Mouse (Mus musculus): Measurements from ENCODE around the gene Insl6. TPM values are rescaled to one million over a fixed set of nuclear protein-coding genes. Genes with fewer than 3 reads are reported as not detected.

The Insl6 gene
- polyA plus RNA-seq (2014; fragmentation: Illumina TruSeq; extraction: RNeasy Lipid Tissue Mini Kit (QIAGEN cat#74804); ENCODE audit: low read depth, low replicate concordance), result 266 TPM

DNA sequence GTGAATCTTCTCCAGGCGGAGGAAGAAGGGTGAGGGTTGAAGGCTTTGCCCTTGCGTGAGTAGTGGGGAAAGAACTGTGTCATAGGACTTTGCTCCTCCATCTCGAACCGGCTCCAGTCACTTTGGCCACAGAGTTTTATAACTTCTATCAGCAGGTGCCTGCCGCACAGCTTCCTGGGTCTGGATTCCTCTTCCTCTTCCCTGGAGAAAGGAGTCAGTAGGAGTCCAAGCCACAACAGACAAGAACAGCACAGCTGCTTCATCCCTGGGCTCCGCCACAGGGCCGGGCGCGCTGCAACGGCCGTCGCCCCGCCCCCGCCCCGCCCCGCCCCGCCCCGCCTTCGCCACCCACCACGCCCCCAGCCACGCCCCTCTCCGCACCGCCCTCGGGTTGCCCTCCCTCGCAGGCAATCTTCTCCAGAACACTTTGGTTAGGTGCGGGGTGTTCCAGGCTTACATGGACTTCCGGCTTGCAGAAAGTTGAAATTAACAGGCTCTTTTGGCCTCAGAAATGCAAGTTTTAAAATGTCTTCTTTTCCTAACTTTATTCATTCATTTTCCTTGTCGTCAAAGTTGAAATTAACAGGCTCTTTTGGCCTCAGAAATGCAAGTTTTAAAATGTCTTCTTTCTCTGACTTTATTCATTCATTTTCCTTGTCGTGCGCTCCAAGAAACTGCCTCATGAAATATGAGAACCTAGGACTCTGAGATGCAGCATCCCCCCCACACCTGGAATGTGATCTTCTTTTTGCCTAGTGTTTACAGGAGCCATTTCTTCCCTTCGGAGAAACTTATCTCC lies at the start of gene Insl6:
Gene Insl6, minus strand, starts transcription at position 304 of the 799 bp plus-strand sequence.

DNA sequence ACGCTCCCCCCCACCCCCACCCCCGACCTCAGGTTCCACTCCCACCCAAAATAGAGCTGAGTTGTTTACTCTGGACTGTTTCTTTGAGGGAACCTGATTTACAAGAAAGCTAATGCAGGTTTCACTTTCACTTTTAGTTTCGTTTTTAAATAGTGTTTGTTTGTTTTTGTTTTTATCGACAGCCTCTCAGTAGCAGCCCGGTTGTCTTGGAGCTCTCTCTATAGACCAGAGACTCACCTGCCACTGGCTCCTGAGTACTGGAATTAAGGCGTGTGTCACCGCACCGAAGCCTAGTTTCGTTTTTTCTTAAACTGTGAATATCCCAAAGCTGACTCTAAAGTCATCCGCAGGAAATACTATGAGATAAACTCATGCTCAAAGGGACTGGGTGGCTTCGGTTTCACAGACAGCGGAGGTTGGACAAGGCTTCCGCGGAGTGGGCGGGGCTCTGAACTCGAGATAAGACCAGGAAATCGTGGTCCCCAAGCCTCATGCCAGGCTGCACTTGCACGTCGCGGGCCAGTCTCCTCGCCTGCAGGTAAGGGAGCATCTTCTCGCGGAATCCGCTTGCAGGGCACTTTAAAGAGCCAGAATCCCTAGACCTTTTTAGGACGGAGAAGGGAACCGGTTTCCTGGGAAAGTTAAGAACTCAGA lies 41.9 kb upstream of the Insl6 start, which contains the start of the genes Plgrkt and Cd274:
Gene Plgrkt, minus strand, starts transcription at position 422 of the 654 bp plus-strand sequence.
Gene Cd274, plus strand, starts transcription at position 487 of the 654 bp plus-strand sequence.

DNA sequence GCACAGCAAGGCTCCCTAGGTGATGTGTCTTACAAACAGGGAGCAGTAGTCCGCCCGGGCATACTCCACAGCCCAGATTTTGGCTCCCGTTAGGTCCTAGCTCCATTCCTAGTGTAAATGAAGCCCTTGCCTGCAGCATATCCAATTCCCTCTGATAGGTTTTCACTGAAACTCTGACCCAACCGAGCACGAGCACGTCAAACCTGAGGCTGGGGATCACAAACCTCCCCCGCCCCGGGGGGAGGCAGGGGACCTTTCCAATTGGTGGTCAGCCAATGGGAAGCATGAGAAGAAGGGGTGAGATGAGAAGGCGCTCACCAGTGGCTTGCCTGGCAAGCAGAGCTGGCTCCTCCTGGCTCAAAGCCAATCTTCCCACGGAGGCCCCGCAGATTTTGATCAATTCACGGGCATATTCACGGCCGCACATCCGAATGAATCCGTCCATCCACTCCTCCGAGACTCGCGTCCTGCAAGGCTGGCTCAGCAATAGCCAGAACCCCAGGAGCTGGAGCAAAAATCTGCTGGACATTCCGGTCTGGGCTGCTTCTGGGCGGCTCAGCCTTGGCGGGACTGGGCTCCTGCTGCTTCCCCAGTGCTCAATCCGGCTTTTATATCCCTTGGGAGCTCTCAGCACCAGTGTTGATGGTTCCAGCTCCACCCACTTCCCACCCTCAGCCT lies 9.1 kb upstream of the Insl6 start, which contains the start of gene Rln1:
Gene Rln1, minus strand, starts transcription at position 603 of the 678 bp plus-strand sequence.

Other genes with a start within 250 kb of the Insl6 start
- 1.3 TPM for gene Rcl1, start 224.0 kb downstream of the Insl6 start, polyA plus RNA-seq (2014; fragmentation: Illumina TruSeq; extraction: RNeasy Lipid Tissue Mini Kit (QIAGEN cat#74804); ENCODE audit: low read depth, low replicate concordance)
- 12.4 TPM for gene Jak2, start 73.5 kb downstream of the Insl6 start, polyA plus RNA-seq (2014; fragmentation: Illumina TruSeq; extraction: RNeasy Lipid Tissue Mini Kit (QIAGEN cat#74804); ENCODE audit: low read depth, low replicate concordance)
- not detected for gene Rln1, start 9.3 kb upstream of the Insl6 start, polyA plus RNA-seq (2014; fragmentation: Illumina TruSeq; extraction: RNeasy Lipid Tissue Mini Kit (QIAGEN cat#74804); ENCODE audit: low read depth, low replicate concordance)
- gene Plgrkt, start 42.0 kb upstream of the Insl6 start, polyA plus RNA-seq (2014; fragmentation: Illumina TruSeq; extraction: RNeasy Lipid Tissue Mini Kit (QIAGEN cat#74804); ENCODE audit: low read depth, low replicate concordance), result 13.0 TPM
- 2.8 TPM for gene Cd274, start 42.1 kb upstream of the Insl6 start, polyA plus RNA-seq (2014; fragmentation: Illumina TruSeq; extraction: RNeasy Lipid Tissue Mini Kit (QIAGEN cat#74804); ENCODE audit: low read depth, low replicate concordance)
- gene Pdcd1lg2, start 85.6 kb upstream of the Insl6 start, polyA plus RNA-seq (2014; fragmentation: Illumina TruSeq; extraction: RNeasy Lipid Tissue Mini Kit (QIAGEN cat#74804); ENCODE audit: low read depth, low replicate concordance), result 0.70 TPM
- 14.3 TPM for gene Ric1, start 196.9 kb upstream of the Insl6 start, polyA plus RNA-seq (2014; fragmentation: Illumina TruSeq; extraction: RNeasy Lipid Tissue Mini Kit (QIAGEN cat#74804); ENCODE audit: low read depth, low replicate concordance)